Mouse (Mus musculus) small intestine, adult 2 months (tissue): ENCODE results near the gene Cwf19l1. TPM values are rescaled to one million over a fixed set of nuclear protein-coding genes. Genes with fewer than 3 reads are reported as not detected.

Experiments used
- H3K27ac ChIP-seq: fragments of 200-500 bp; 2 replicates; pipeline ENCODE4 v1.5.1; 2012; ENCODE audit warnings: low read depth, low read length, control low read depth, inconsistent platforms; ENCODE audit not compliant: insufficient read depth
- H3K27me3 ChIP-seq: fragments of 200-500 bp; 2 replicates; pipeline ENCODE4 v1.6.1; 2012; ENCODE audit warnings: mild to moderate bottlenecking, moderate library complexity, low read length, inconsistent platforms; ENCODE audit not compliant: control insufficient read depth, insufficient read depth
- H3K36me3 ChIP-seq: fragments of 200-500 bp; 2 replicates; pipeline ENCODE4 v1.6.1; 2012; ENCODE audit warnings: mild to moderate bottlenecking, low read length, control low read depth, inconsistent platforms; ENCODE audit not compliant: control insufficient read depth, insufficient read depth
- H3K4me1 ChIP-seq: fragments of 200-500 bp; 2 replicates; pipeline ENCODE4 v1.6.1; 2012; ENCODE audit warnings: low read length, inconsistent platforms, mixed read lengths; ENCODE audit not compliant: control insufficient read depth, insufficient read depth, insufficient read length
- H3K4me3 ChIP-seq: fragments of 200-500 bp; 2 replicates; pipeline ENCODE4 v1.5.1; 2012; ENCODE audit warnings: low read depth, mild to moderate bottlenecking, control low read depth, inconsistent platforms, low read length, moderate library complexity
- CTCF ChIP-seq: fragments of 200-500 bp; IDR thresholded peaks from 2 replicates; pipeline ENCODE4 v1.5.1; 2012; ENCODE audit warnings: low read depth, mild to moderate bottlenecking, control low read depth, inconsistent platforms, low read length, moderate library complexity, mixed read lengths; ENCODE audit not compliant: insufficient replicate concordance, insufficient read length; ENCODE audit errors: extremely low read depth
- POLR2A ChIP-seq: fragments of 200-500 bp; IDR thresholded peaks from 2 replicates; pipeline ENCODE4 v1.6.1; 2012; ENCODE audit warnings: low read depth, mild to moderate bottlenecking, control low read depth, inconsistent platforms, low read length, moderate library complexity
- WGBS: fragments of 180-500 bp; shearing (Covaris S2); methylation state at CpG from one replicate; pipeline ENCODE4 v1.1.7; 2018; 5-methylcytosine and 5-hydroxymethylcytosine counted together
- polyA plus RNA-seq: library from polyadenylated mRNA; depleted of rRNA; stranded (reverse); fragments of >200 nt; gene quantifications from 2 replicates; pipeline ENCODE4 v1.2.3, GENCODE M21; 2012

Gene Cwf19l1
- polyA plus RNA-seq, 1 experiment = 1.7 TPM

DNA sequence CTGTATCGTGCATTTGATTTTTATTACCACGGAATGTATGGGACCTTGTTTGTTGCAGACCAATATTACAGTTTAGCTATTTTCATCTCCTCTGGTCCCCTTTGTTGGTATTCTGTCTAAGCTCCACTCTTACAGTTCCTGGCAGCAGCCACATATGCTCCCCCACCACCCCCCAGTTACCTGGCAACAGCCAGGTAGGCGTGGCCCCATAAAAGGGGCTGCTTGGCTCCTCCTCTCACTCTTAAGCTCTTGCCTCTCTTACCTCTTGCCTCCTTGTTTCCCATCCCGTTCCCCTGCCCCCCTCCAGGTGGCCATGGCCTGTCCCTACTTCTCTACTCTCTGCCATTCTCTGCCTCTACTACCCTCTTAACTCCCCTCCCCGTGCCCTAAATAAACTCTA, 64.5 kb downstream of the Cwf19l1 start:
- no peak overlapping the region for H3K27ac ChIP-seq
- peaks cover 22% of the 10 kb centered on the region for H3K36me3 ChIP-seq
- H3K4me3 ChIP-seq = no peak overlapping the region
- no peak for TF ChIP-seq POLR2A
- no peak for TF ChIP-seq CTCF
- WGBS = 60% methylated on average over 5 of the region's 5 CpGs
- no peaks in the 10 kb centered on the region for H3K27me3 ChIP-seq
- H3K4me1 ChIP-seq = peaks cover 5% of the 10 kb centered on the region; the same call in 1 of the 2 replicates

DNA sequence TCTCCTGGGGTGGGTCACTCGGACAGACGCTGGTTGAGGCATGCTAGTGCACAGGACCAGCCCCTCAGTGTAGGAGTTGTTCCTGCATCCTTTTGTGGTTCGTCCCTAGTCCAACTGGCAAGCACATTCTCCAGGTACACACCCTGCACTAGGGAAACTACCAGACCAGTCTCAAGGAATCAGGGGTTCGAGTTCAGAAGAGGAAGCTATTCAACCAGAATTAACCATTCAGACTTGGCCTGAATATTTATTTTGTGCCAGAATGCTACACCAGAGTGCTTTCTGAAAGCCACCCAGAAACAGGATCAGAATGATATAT, 65.8 kb downstream of the Cwf19l1 start:
- Histone ChIP-seq H3K36me3 (peaks cover 14% of the 10 kb centered on the region), H3K27me3 (no peaks in the 10 kb centered on the region), H3K4me3 (peak overlapping the region; percentile 85), H3K27ac (0 out of 2 replicates have a peak overlapping the region, but pooled peaks have one; percentile 23), H3K4me1 (peaks cover 5% of the 10 kb centered on the region; the same call in 1 of the 2 replicates)
- TF ChIP-seq CTCF (no peak), POLR2A (no peak)
- WGBS = 1% methylated on average over 4 of the region's 4 CpGs

DNA sequence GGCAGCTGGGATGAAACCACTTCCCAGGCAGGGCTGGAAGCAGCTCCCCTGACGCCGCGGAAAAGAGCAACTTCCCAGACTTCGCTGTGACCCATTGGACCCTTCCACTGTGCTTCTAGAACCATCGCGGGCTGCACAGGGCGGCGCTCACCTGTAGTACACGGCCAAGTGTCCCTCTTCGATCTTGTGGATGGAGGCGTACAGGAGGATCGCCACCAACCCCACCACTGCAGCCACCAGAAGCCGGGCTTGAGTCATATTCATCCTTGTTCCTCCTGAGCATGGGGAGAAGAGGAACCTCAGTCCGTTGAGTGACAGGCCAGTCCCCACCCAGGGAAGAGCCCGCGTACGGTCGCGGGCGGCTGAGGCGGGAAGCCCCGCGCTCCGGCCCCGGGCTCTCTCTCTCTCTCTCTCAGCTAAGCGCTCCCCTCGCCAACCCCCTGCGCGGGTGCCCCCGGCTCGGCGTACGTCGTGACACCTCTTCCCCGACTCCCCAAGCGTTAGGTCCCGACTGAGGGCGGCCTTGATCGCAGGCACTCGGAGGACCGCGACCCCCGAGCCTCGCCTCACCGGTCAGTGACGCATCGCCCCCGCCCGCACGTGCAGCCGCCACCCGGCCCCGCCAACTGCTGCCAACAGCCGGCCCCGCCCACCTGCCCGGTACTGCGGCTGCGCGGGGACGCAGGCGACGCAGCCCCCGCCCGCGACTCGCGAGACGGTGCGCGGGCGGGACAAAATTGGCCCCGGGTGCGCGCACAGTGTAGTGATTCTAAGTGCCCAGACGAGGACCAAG, 66.4 kb downstream of the Cwf19l1 start, which contains the start of gene Erlin1:
Erlin1 (minus strand) TSS at position 665 of the 793 bp plus-strand sequence.
- H3K4me3 ChIP-seq = peak within 1 kb of the TSS; percentile 85
- H3K27ac ChIP-seq = peak within 1 kb of the TSS; percentile 74
- H3K27me3 ChIP-seq = no peaks in the 10 kb centered on the region
- peaks cover 13% of the 10 kb centered on the region for H3K36me3 ChIP-seq
- under 1% methylated on average over 75 of the region's 75 CpGs for whole genome bisulfite sequencing
- H3K4me1 ChIP-seq = peaks cover 5% of the 10 kb centered on the region; the same call in 1 of the 2 replicates
- TF ChIP-seq CTCF (no peak), POLR2A (no peak)

DNA sequence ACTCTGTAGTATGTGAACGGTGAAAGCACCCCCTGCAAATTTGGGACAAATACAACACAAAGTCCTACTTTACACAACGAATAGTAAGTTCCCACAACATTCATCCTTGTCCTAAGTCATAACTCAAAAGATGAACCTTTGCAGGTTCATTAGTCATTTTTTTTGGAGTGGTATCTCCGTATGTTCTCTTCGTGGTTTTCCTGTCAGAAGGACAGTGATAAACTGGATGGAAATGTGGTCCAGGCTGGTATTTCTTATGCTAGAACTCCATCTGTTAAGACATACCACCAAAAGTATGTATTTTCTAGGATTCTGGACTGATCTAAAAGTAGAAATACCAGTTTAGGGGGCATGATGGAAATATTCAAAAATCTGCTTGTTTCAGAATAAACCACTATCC, 67.4 kb downstream of the Cwf19l1 start:
- 68% methylated on average over 4 of the region's 4 CpGs for WGBS
- H3K27me3 ChIP-seq = no peaks in the 10 kb centered on the region
- H3K4me1 ChIP-seq = peaks cover 6% of the 10 kb centered on the region; the same call in 1 of the 2 replicates
- no peak for TF ChIP-seq CTCF
- no peak for TF ChIP-seq POLR2A
- no peak overlapping the region for H3K4me3 ChIP-seq
- H3K27ac ChIP-seq = peak overlapping the region; percentile 83
- peaks cover 10% of the 10 kb centered on the region for H3K36me3 ChIP-seq

DNA sequence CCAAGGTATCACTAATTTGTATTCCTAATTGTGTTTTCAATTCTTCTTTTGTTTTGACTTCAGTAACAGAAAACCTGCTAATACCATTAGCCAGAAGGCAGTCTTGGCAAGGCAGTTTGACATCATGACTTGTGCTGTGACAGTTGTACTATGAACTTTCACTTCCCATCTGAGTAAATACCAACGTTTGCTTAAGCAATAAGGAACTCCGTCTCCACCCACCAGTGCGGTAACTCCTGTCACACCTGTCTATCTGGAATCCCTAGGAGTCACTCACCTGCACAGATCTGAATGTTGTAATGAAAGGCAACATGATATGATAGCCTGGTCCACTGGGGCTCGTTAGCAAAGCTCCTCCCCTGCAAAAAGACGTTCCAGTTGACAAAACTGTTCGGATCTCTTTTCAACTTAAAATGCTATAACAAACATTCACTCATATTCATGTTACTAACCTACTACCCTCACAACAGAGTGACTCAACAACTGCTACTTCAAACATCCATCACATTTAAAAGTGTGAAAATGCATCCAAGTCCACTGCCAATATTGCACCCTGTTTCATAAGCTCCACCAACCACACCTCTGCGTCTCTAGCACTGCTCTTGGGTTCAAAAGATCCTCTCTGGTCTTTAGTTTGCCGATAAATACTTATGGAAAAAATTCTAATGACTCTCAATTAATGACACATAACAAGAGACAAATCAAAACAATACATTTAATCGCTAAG, 68.2 kb downstream of the Cwf19l1 start:
- TF ChIP-seq CTCF (no peak), POLR2A (no peak)
- WGBS = 29% methylated on average over 9 of the region's 9 CpGs
- H3K27me3 ChIP-seq = no peaks in the 10 kb centered on the region
- H3K27ac ChIP-seq = peak overlapping the region; percentile 83
- no peak overlapping the region for H3K4me3 ChIP-seq
- peaks cover 8% of the 10 kb centered on the region; the same call in 1 of the 2 replicates for H3K4me1 ChIP-seq
- peaks cover 10% of the 10 kb centered on the region for H3K36me3 ChIP-seq

DNA sequence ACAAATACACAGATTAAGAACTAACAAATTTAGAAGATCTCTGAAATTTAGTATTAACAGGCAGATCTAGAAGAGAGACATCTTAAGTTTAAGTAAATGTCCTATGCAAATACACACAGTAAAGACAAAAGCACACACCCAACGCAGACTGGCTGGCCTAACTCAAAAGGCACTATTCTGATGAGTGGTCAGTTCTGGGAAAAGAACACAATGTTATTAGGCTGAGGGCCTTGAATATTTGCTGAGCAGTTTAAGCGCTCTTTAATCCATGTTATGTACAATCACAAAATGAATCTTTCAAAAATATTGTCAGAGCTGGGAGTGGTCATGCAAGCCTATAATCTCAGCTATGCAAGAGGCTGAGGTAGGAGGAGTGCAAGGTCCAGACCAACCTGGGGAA, 70.9 kb downstream of the Cwf19l1 start:
- Histone ChIP-seq H3K4me1 (peaks cover 8% of the 10 kb centered on the region; the same call in 1 of the 2 replicates), H3K27me3 (no peaks in the 10 kb centered on the region), H3K27ac (peak overlapping the region; percentile 64), H3K4me3 (no peak overlapping the region), H3K36me3 (peaks cover 17% of the 10 kb centered on the region)
- WGBS = 89% methylated on average over 2 of the region's 2 CpGs
- no peak for TF ChIP-seq POLR2A

DNA sequence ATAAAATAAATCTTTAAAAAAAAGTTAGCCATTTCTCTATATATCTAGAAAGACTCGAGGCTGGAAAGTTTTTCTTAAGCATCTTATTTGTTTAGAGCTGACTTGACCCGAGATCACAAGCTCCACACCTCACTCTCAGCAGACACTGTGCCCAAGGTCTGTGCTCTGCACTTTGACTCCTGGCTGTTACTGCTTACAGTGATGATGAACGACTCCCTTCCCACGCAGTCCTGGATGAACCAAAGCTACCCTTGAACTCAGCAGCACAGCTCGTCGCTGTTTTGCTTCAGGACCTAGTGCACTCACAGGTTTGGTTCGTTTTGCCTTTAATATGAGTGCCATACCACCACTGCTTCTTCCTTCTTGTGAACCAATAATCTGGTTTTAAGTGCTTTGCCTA, 71.9 kb downstream of the Cwf19l1 start:
- TF ChIP-seq CTCF = no peak
- TF ChIP-seq POLR2A = no peak
- Histone ChIP-seq H3K27ac (peak overlapping the region; percentile 64), H3K4me1 (peaks cover 8% of the 10 kb centered on the region; the same call in 1 of the 2 replicates), H3K27me3 (no peaks in the 10 kb centered on the region), H3K4me3 (no peak overlapping the region), H3K36me3 (peaks cover 24% of the 10 kb centered on the region)
- WGBS = 56% methylated on average over 7 of the region's 7 CpGs
